Mouse (Mus musculus) frontal cortex, adult (tissue): ENCODE measurements around the gene Supt3.

ENCODE experiments used
- ATAC-seq: cut with Nextera tagmentation; 2 replicates; pipeline ENCODE4 v1.9.2; 2017; ENCODE audit warnings: mild to moderate bottlenecking, moderate library complexity, mixed read lengths; ENCODE audit not compliant: low TSS enrichment

Gene Supt3

GRCm38 (mm10) chr17:44780353-44780752 is 3.4 kb downstream of the Supt3 start:
- ATAC-seq = no peak

- ATAC-seq = no peak
These were observed 5.4 kb downstream of the Supt3 start for GRCm38 (mm10) chr17:44782366-44782765.

- no peak for ATAC-seq
These were observed 6.2 kb downstream of the Supt3 start for GRCm38 (mm10) chr17:44783143-44783542.

GRCm38 (mm10) chr17:44788982-44789747 is 12.2 kb downstream of the Supt3 start:
- no peak for ATAC-seq

- ATAC-seq = peak; percentile 89
These were observed 15.4 kb downstream of the Supt3 start for GRCm38 (mm10) chr17:44792218-44792917.

GRCm38 (mm10) chr17:44797331-44797730 is 20.4 kb downstream of the Supt3 start:
- ATAC-seq = no peak

- no peak for ATAC-seq
These were observed 30.1 kb downstream of the Supt3 start for GRCm38 (mm10) chr17:44807031-44807430.

- peak; percentile 38; the same call in 1 of the 2 replicates for ATAC-seq
These were observed 37.7 kb downstream of the Supt3 start, which contains the start of gene Runx2 for GRCm38 (mm10) chr17:44814508-44815175. Gene Runx2, minus strand, starts transcription at chr17:44814797.

- no peak for ATAC-seq
These were observed 41.9 kb downstream of the Supt3 start for GRCm38 (mm10) chr17:44818825-44819224.

GRCm38 (mm10) chr17:44819816-44820215 is 42.9 kb downstream of the Supt3 start:
- no peak for ATAC-seq

GRCm38 (mm10) chr17:44821940-44822339 is 45.0 kb downstream of the Supt3 start:
- no peak for ATAC-seq

GRCm38 (mm10) chr17:44827124-44827523 is 50.2 kb downstream of the Supt3 start:
- ATAC-seq = no peak

GRCm38 (mm10) chr17:44827964-44828363 is 51.0 kb downstream of the Supt3 start:
- no peak for ATAC-seq

GRCm38 (mm10) chr17:44829587-44829986 is 52.6 kb downstream of the Supt3 start:
- ATAC-seq = no peak

GRCm38 (mm10) chr17:44831201-44831600 is 54.2 kb downstream of the Supt3 start:
- ATAC-seq = no peak

GRCm38 (mm10) chr17:44842184-44842583 is 65.2 kb downstream of the Supt3 start:
- ATAC-seq = peak; percentile 79

- peak; percentile 62 for ATAC-seq
These were observed 86.2 kb downstream of the Supt3 start for GRCm38 (mm10) chr17:44863165-44863564.

- ATAC-seq = no peak
These were observed 116.6 kb downstream of the Supt3 start for GRCm38 (mm10) chr17:44893592-44893991.

- no peak for ATAC-seq
These were observed 166.7 kb downstream of the Supt3 start for GRCm38 (mm10) chr17:44943536-44944090.

- ATAC-seq = no peak
These were observed 168.4 kb downstream of the Supt3 start for GRCm38 (mm10) chr17:44945333-44945732.

GRCm38 (mm10) chr17:44948321-44948720 is 171.4 kb downstream of the Supt3 start:
- no peak for ATAC-seq

GRCm38 (mm10) chr17:44956671-44957070 is 179.7 kb downstream of the Supt3 start:
- ATAC-seq = no peak
